Comparison of ENCODE assay signal across 12 mouse cellular contexts in genomic region chr4:84095237-84095636, GRCm38 (mm10).
"Had no signal": no experiment of that assay in that cellular context is flagged by ENCODE, and none has a peak within 500 bp of the region (broad histone marks: within the 10 kb centered on the region; RNA-seq: fewer than 3 reads in every experiment).

No protein-coding gene starts in this region.

- H3K9ac ChIP-seq: hindbrain, embryonic 15.5 days; limb, embryonic 15.5 days; liver, embryonic 12.5 days; midbrain, embryonic 15.5 days; neural tube, embryonic 12.5 days had no signal

- DNase-seq: kidney, adult 2 months; kidney, postnatal 4 days; lung, postnatal 36 days; thymus, postnatal 4 days had no signal

- H3K36me3 ChIP-seq: hindbrain, embryonic 15.5 days; limb, embryonic 15.5 days; liver, embryonic 12.5 days; midbrain, embryonic 15.5 days; neural tube, embryonic 12.5 days had no signal

- H3K4me3 ChIP-seq: hindbrain, embryonic 15.5 days; left cerebral cortex, adult 2 months; limb, embryonic 15.5 days; liver, embryonic 12.5 days; midbrain, embryonic 15.5 days; neural tube, embryonic 12.5 days had no signal

- ATAC-seq: inflammation-experienced regulatory T-cells, adult 6 months; liver, embryonic 12.5 days; midbrain, embryonic 15.5 days had no signal

- H3K4me1 ChIP-seq: liver, embryonic 12.5 days; neural tube, embryonic 12.5 days had no signal

- H3K27ac ChIP-seq: hindbrain, embryonic 15.5 days; left cerebral cortex, adult 2 months; limb, embryonic 15.5 days; liver, embryonic 12.5 days; midbrain, embryonic 15.5 days; neural tube, embryonic 12.5 days had no signal

- H3K27me3 ChIP-seq: hindbrain, embryonic 15.5 days; liver, embryonic 12.5 days; midbrain, embryonic 15.5 days; neural tube, embryonic 12.5 days had no signal

- H3K4me2 ChIP-seq: hindbrain, embryonic 15.5 days; limb, embryonic 15.5 days; liver, embryonic 12.5 days; midbrain, embryonic 11.5 days; midbrain, embryonic 15.5 days; neural tube, embryonic 12.5 days had no signal

- H3K9me3 ChIP-seq: hindbrain, embryonic 15.5 days; limb, embryonic 15.5 days; liver, embryonic 12.5 days; midbrain, embryonic 15.5 days; neural tube, embryonic 12.5 days had no signal
